Comparison of ENCODE assay signal across 8 mouse cellular contexts in genomic region chr5:113152663-113153507, GRCm38 (mm10).
DNase-seq lines count a peak whose midpoint lies in the region; ATAC-seq and TF ChIP-seq lines count a peak whose summit lies in the region.

No protein-coding gene starts in this region.

- no peak overlapping the region for H3K9ac ChIP-seq in midbrain, postnatal 0 days (replicated peaks; ENCODE audit: low read length, poor library complexity, severe bottlenecking)
- 0 out of 2 replicates have a peak overlapping the region, but pooled peaks have one; percentile 11 for H3K9ac ChIP-seq in intestine, postnatal 0 days (ENCODE audit: low read depth, low read length)
- no peak overlapping the region for H3K9ac ChIP-seq in liver, embryonic 15.5 days

- no peaks in the 10 kb centered on the region for H3K9me3 ChIP-seq in midbrain, embryonic 10.5 days (replicated peaks)
- H3K9me3 ChIP-seq in midbrain, postnatal 0 days (ENCODE audit: low read length): no peaks in the 10 kb centered on the region
- H3K9me3 ChIP-seq in intestine, postnatal 0 days (ENCODE audit: control insufficient read depth): no peaks in the 10 kb centered on the region
- H3K9me3 ChIP-seq in liver, embryonic 15.5 days (replicated peaks): no peaks in the 10 kb centered on the region

- peaks cover 69% of the 10 kb centered on the region for H3K4me1 ChIP-seq in midbrain, embryonic 10.5 days
- H3K4me1 ChIP-seq in midbrain, postnatal 0 days (ENCODE audit: insufficient read depth, low read length): peaks cover 6% of the 10 kb centered on the region; the same call in 1 of the 2 replicates
- H3K4me1 ChIP-seq in intestine, postnatal 0 days (replicated peaks; ENCODE audit: control insufficient read depth, insufficient read depth, low read length): peaks cover 2% of the 10 kb centered on the region; the same call in 1 of the 2 replicates
- H3K4me1 ChIP-seq in liver, embryonic 15.5 days (replicated peaks): peaks cover 45% of the 10 kb centered on the region

- no peak overlapping the region for H3K4me3 ChIP-seq in midbrain, embryonic 10.5 days
- no peak overlapping the region for H3K4me3 ChIP-seq in midbrain, postnatal 0 days (ENCODE audit: low read depth, low read length)
- no peak overlapping the region for H3K4me3 ChIP-seq in intestine, postnatal 0 days (ENCODE audit: low read depth, low read length)
- H3K4me3 ChIP-seq in liver, embryonic 15.5 days (replicated peaks): no peak overlapping the region

- no peak for ATAC-seq in midbrain, postnatal 0 days (ENCODE audit: low FRiP score)
- peak; percentile 91 for ATAC-seq in intestine, postnatal 0 days
- ATAC-seq in liver, embryonic 15.5 days (ENCODE audit: insufficient read depth): peak; percentile 60

- no peak overlapping the region for H3K4me2 ChIP-seq in midbrain, postnatal 0 days (ENCODE audit: low read depth, low read length, poor library complexity, severe bottlenecking)
- H3K4me2 ChIP-seq in intestine, postnatal 0 days (replicated peaks; ENCODE audit: low read depth): peak overlapping the region; percentile 24
- H3K4me2 ChIP-seq in liver, embryonic 15.5 days: no peak overlapping the region

- peak overlapping the region; percentile 77 for H3K27ac ChIP-seq in midbrain, embryonic 10.5 days (replicated peaks)
- H3K27ac ChIP-seq in midbrain, postnatal 0 days (ENCODE audit: low read depth, low read length): no peak overlapping the region
- peak overlapping the region; percentile 78 for H3K27ac ChIP-seq in intestine, postnatal 0 days (ENCODE audit: low read depth, low read length)
- H3K27ac ChIP-seq in liver, embryonic 15.5 days (replicated peaks): peak overlapping the region; percentile 38

- 67% methylated on average over 22 of the region's 22 CpGs for WGBS in midbrain, embryonic 10.5 days
- WGBS in midbrain, postnatal 0 days: 60% methylated on average over 22 of the region's 22 CpGs
- 28% methylated on average over 22 of the region's 22 CpGs for WGBS in intestine, postnatal 0 days
- WGBS in liver, embryonic 15.5 days (ENCODE audit: insufficient replicate concordance): 62% methylated on average over 22 of the region's 22 CpGs

- no peaks in the 10 kb centered on the region for H3K36me3 ChIP-seq in midbrain, embryonic 10.5 days
- H3K36me3 ChIP-seq in midbrain, postnatal 0 days (ENCODE audit: insufficient read depth, low read length): no peaks in the 10 kb centered on the region
- H3K36me3 ChIP-seq in intestine, postnatal 0 days (ENCODE audit: control insufficient read depth, insufficient read depth): peaks cover 5% of the 10 kb centered on the region; the same call in 1 of the 2 replicates
- no peaks in the 10 kb centered on the region for H3K36me3 ChIP-seq in liver, embryonic 15.5 days (replicated peaks)

- no peak for TF ChIP-seq CTCF in midbrain, postnatal 0 days (IDR thresholded peaks at IDR 0.05)
- TF ChIP-seq CTCF in intestine, postnatal 0 days (IDR thresholded peaks at IDR 0.05; ENCODE audit: low read depth): no peak; the same call in 1 of the 2 replicates

- H3K27me3 ChIP-seq in midbrain, embryonic 10.5 days (ENCODE audit: low read depth, poor library complexity, severe bottlenecking): no peaks in the 10 kb centered on the region
- no peaks in the 10 kb centered on the region for H3K27me3 ChIP-seq in midbrain, postnatal 0 days (ENCODE audit: insufficient read depth, low read length)
- H3K27me3 ChIP-seq in intestine, postnatal 0 days (replicated peaks; ENCODE audit: control insufficient read depth, insufficient read depth, low read length): no peaks in the 10 kb centered on the region
- no peaks in the 10 kb centered on the region for H3K27me3 ChIP-seq in liver, embryonic 15.5 days

- peak; percentile 26 for DNase-seq in adrenal gland, adult 2 months
- no peak for DNase-seq in adrenal gland, adult 8-10 months
- DNase-seq in midbrain, embryonic 10.5 days (ENCODE audit: low spot score): no peak
- no peak for DNase-seq in midbrain, postnatal 0 days (ENCODE audit: low spot score)
- DNase-seq in B cell, adult 2 months: no peak
- DNase-seq in gastrocnemius, adult 18-20 months (ENCODE audit: low spot score): no peak
